Mouse (Mus musculus): ENCODE measurements around the gene Trip10.

Trip10 gene

DNA sequence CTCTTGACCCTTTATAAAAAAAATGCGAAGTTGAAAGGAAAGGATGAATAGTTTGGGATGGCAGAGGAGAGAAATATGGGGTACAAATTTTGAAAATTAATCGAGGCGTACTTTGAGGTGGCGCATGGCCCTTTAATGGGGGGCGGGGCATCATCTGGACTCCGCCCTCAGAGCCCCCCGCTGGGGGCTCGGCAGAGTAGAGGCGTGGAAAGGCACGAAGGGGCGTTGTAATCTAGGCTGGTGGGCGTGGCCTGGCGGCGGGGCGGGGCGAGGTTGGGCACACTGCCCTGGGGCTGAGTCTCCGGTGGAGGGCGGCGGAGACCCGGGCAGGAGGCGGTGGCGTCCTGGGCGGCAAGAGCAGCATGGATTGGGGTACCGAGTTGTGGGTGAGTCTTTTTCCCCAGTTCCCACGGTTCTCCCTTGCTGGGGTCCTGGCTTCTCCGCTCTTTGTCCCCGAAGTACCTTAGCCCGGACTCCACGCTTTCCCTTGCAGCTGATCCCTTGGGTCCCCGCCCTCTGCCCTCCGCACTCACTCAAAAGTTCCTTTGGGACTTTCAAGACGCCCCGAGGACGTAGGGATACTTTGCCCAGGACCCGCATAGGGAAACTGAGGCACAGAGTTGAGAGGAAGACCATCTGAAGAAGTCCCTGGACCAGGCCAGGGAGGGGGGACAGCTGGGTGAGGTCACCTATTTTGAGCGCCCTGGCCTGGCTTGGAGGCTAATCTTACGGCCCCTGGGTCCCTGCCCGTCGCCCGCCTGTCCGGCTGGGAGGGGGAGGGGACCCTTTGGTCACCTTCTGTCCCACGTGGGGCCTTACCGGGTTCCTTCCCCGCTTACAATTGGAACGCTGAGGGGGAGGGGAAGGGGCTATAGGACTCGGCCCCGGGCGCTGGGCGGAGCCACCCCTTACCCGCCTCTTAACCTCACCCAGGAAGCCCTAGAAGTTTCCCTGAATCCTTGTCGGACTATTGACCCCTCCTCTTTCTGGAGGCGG, at the start of gene Trip10:
Gene Trip10 (plus strand): TSS at position 270 of the 996 bp plus-strand sequence.
- DNase-seq (ENCODE audit: low read depth, low spot score) = peak; percentile 43

DNA sequence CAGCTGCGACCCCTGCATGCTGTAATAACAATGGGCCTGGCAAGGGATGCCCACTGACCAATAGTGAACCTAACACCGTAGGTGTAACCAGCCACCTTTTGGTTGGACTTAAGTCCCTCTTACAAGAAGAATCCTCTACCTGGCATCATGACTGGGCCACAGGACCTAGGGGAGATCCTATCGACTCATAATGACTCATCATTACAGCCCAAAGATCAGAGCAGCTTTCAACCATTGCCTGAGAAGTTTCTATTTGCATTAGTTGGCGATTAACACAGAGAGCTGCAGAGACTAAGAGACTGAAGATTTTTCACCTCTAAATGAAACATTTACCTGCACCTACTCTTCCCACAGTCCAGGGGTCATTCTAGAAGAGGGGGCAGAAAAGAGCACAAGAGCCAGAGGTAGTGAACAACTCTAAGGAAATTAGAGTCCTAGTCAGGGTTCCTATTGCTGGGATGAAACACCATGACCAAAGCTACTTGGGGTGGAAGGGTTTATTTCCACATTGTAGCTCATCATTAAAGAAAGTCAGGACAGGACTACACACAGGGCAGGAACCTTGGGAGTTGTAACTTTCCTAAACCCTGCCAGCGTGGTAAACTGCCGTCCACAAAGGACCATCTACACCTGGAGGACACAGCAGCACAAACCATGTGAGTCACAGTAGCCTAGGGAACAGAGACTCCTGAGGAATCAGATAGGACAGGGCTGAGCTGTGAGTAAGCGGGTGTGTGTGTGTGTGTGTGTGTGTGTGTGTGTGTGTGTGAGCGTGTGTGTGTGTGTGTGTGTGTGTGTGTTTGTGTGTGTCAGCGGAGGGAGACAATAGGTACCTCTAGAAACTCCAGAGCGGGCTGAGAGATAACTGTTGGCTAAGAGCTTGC, 47.2 kb upstream of the Trip10 start:
- no peak for DNase-seq (ENCODE audit: low read depth, low spot score)

DNA sequence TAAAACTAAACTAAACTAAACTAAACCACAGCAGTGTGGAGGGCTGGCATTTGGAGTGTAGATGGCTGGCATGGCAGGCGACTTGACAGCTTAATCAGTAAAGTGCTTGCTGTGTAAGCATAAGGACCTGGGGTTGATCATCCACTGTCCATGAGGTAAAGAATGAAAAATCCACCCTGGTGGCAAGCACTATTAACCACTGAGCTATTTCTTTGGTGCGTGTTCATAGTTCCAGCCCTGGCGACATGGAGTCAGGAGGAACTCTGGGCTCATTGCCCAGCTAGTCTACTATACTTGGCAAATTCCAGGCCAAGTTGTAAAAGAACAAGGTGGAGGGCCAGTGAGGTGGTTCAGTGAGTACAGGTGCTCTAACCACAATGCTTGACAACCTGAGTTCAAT, 41.3 kb upstream of the Trip10 start:
- DNase-seq (ENCODE audit: low read depth, low spot score) = no peak

DNA sequence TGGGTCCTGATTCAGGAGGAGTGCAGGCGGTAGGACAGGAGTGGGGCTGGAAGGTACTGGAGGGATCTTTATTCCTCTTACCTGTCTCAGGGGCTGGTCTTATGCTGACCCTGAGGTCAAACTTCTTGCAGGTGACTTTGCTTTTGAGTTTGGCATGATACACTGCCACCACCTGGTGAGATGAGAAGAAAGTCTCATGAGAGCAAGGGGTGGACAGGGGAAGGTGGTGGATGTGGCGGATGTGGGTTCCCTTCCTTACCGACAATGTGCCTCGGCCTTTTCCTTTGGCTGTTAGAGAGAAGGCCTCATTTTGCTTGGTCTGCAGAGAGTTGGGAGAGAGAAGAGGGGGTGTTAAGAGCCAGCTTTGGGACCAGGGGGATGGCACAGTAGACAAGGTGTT, 39.9 kb upstream of the Trip10 start:
- no peak for DNase-seq (ENCODE audit: low read depth, low spot score)

DNA sequence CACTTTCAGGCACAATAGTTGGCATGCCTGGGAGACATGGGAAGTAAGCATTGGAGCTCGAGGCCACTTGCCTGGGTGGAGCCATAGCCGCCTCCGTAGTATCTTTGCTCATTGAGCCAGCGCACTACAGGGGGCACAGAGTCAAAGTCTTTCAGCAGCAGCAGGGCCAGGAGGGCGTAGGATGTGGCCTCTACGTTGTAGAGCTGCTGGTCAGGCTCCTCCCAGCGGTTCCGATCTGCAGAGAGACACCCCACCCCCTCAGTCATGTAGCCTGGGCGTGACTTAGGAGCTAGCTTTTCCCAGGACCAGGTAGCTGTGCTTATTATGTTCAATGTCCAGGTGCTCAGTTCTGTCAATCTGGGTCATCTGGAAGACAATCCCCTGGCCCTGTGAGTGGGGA, 37.8 kb upstream of the Trip10 start:
- DNase-seq (ENCODE audit: low read depth, low spot score) = no peak

DNA sequence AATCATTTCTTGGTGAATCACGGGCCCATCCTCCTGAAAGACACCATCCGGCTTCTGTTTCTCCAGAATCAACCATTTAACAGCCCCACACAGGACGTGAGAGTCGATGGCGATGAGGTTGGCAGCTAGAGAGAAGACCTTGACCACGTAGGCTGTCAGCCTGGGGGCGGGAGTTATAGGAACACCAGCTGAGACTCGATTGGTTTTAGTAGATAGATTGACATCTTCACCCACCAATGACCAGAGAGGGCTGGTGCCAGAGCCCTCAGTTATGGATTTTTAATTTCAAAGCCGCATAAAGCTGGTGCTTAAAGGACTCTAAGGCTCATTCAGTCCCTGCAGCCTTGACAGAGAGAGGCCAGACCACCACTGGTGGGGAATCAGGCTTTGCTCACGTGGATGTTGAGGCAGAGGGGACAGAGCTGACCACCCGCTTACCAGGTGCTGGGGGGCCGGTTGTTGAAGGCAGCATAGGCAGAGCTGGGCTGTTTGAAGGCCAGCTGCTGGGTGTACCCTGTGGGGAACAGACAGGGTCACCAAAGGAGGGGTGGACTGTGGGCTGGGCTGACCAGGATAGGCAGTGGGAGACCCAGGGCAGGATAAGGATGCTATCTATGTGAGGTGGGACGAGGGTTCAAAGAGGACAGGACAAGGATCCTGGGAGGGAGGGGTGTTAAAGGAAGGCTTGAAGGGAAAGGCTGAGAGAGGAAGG, 34.4 kb upstream of the Trip10 start:
- DNase-seq (ENCODE audit: low read depth, low spot score) = peak; percentile 18

DNA sequence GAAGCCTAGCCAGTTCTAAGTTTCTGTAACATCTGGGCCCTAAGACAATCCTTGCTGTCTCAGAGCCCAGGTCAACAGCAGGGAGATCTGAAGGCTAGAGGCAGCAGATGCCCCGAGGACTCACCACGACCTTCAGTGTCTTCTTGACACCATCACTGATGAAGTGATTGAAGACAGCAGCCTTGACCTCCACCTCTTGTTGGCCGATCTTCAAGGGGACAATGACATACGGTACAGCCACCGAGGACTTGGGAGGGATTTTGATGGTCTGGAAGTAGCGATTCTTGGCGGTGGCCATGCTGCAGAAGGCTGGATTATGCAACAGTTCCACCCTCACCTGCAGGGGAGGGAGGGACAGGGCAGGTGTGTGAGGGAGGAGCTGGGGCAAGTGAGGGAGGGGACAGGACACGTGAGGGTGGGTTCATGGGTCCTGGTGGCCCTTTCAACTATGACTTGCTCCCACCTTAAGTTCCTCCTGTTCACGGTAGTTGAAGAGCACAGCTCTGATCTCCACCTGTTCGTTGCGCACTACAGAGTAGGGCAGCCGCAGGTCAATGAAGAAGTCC, 30.8 kb upstream of the Trip10 start:
- DNase-seq (ENCODE audit: low read depth, low spot score) = no peak

DNA sequence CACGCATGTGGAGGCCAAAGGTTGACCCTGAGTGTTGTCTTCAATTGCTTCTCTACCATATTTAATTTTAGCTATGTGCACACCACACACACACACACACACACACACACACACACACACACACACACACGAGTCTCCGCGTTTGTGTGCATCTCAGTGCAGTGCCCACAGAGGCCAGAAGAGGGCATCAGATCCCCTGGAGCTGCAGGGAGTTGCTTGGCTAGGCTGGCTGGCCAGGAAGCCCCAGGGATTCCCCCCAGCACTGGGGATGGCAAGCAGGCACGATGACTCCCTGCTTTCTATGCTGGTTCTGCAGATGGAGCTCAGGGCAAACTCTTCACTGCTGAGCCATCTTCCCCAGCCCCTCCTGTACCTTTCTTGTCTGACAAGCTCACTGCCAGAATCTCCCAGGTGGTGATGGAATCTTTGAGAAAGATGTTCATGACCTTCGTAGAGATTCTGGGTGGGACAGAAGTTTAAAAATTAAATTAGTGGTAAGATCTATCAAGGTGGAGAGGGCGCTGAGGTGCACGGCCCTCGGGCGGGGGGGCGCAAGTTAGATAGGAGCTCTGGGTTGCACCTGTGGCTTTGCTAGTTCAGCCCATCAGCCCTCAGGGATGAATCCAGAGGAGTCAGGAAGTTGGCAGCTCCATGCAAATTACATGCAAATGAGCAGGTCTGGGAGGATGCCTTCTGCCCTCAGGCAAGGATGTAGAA, 29.9 kb upstream of the Trip10 start:
- DNase-seq (ENCODE audit: low read depth, low spot score) = no peak

DNA sequence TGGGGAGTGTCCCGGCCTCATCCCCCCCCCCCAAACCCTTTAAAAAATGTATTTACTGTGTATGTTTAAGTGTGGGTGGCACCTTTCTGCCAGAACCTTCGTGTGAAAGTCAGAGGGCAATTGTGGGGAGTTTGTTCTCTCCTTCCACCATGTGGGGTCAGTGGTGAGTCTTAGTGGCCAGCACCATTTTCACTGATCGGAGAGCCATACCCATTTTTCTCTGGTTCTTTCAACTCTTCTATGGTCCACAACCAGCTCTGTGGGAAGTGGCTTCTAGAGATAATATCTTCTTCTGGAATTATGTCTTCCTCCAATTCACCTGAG, 29.4 kb upstream of the Trip10 start:
- no peak for DNase-seq (ENCODE audit: low read depth, low spot score)

DNA sequence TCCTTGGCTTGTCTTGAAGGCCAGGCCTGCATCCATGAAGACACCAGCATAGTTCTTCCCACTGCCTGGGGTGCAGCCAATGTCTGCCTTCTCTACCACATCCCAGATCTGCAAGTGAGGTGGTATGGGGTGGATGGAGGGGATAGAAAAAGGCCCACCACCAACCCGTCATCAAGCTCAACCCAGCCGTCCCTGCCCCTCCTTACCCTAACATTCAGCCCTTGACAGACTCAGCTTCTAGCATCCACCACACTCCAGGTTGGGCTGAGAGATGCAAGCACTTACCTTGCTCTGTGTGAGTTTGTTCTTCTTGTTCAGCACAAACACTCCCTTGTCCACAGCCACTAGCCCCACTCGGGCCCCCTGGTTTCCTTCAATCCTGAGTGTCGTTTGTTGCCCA, 27.3 kb upstream of the Trip10 start:
- DNase-seq (ENCODE audit: low read depth, low spot score) = no peak

DNA sequence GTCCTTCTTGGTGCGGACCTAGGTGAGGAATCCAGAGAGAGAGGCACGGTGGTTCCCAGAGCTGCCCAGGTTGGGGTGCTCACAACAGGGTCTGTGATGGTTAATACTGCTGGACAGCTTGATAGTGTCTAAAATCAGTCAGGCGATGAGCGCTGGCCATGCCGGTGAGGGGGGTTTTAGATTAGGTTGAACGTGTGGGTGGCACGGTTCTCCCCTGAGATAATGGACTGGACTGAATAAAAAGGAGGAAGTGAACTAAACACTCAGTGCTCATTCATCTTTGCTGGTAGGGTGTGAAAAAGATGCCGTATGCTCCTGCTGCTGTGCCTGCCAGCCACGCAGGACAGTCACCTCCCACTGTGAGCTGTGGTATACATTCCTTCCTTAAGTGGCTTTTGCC, 25.9 kb upstream of the Trip10 start:
- DNase-seq (ENCODE audit: low read depth, low spot score) = no peak

DNA sequence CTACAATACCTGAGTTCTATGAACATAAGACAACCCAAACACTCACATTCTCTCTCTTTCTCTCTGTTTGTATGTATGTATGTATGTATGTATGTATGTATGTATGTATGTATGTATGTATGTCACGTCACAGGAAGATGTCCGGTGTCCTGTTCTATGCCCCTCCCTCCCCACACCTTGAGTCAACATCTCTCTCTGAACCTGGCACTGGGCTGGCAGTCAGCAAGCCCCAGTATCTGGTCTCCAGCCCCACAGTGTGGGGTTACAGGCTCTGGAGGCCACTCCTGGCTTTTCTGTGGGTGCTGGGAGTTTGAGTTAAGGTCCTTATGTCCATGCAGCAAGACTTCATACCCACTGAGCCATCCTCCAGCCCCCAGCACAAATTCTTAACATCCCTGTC, 21.8 kb upstream of the Trip10 start:
- no peak for DNase-seq (ENCODE audit: low read depth, low spot score)

DNA sequence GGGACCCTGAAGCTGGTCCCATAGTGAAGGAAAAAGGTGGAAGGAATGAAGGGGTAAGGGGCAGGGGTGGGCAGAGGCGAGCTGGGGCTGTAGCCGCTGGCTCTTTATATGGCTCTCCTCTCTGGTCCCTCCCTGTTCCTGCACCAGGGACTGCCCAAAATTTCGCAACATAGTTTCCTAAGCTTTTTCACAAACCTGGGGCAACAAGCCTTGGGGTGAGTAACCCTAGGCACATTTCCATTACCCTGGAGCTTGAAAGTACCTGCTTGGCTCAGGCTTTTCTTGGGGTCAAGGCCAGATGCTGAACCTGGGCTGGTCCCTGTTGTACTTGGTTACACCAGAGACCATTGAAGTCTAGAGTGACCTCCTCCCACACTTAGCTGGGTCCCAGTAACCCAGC, 21.2 kb upstream of the Trip10 start, which contains the start of gene C3:
Gene C3 (minus strand): TSS at position 123 of the 400 bp plus-strand sequence.
- no peak for DNase-seq (ENCODE audit: low read depth, low spot score)

DNA sequence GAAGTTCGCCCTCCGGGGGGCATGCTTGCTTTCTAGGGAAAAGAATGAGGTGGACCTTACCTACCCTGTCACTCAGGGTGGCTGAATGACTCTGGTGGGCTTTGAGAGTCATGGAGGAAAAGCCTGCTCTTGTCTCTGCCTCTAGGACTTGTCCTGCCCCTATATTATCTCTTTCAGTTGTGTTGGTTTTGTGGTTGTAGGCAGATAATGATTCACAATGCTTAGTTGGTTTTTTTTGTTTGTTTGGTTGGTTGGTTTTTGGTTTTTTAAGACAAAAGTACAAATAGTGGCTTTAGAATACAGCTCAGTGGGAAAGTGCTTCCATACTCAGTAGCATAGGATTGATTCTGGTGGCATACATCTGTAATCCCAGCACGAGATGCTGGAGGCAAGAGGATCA, 20.4 kb upstream of the Trip10 start:
- DNase-seq (ENCODE audit: low read depth, low spot score) = no peak

DNA sequence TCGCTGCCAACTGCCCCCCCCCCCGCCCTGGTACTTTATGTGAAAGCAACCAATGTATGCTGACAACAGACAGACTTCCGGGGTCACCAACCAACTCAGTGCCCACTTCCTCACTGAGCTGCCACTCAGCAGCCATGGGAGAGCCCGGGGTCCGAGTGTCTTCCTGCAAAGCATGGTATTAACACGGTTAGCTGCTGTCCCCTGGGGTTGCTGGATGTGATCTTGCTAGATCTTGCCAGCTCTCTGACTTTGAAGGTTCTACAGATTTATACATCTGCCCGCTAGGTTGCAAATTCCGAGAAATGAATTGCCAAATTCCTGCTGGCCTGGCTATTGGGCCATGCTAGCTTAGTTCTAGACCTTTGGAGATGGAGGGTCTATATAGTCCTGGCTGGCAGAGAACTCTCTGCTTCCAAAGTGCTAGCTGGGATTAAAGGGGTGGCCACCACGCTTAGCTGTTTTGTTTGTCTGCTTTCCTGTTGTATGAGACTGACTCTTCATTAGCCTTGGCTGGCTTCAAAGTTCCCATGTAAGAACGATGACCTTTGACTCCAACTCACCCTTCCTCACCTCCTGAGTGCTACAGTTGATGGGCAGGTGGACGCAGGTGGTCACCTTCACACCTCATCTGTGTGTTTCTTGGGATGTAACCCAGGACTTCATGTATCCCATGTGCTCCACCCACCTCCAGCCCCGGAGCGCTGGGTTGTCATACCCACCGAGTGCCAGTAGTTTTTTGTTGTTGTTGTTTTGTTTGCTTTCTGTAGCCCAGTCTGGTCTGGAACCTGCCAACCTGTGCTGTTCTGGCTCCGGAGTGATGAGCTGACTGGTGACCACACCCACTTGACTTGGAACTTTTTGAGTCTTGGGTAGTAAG, 19.2 kb upstream of the Trip10 start:
- no peak for DNase-seq (ENCODE audit: low read depth, low spot score)

DNA sequence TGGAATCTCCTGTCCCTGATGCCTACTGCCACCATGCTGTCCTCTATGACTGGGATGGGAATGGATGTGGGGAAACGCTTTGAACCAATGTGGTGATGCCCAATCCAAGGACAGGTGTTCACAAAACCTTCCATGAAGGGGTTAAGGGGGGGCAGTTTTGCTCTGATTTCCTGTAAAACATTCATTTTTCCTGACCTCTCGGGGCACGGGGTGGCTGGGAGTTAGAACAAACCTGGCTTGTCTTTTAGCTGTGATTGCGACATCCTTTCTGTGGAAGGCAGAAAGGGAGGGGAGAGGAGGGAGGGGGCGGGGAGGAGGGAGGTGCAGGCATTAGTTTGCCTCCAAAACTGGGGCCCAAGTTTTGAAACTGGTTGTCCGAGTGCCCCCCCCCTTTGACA, 18.5 kb upstream of the Trip10 start:
- no peak for DNase-seq (ENCODE audit: low read depth, low spot score)

DNA sequence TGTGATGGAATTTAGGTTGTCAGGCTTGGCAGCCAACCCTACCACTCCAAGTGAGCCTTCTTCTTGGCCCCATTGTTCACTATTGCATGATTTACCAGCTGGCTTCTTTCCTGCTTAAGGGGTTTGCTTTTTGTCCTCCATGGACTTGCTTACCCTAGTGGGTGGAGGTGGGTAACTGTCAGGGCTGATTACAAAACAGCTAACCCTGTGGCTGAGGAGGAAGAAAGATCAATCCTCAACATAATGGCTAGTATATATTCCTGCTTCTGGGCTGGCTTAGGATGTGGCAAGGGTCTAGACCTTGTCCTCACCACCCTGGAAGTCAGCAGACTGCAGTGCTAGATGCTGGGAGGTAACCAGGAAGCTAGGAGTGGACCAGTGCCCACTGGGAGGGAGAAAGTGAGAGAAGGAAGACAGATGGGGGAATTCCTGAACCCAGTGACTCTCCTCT, 17.9 kb upstream of the Trip10 start:
- DNase-seq (ENCODE audit: low read depth, low spot score) = no peak

DNA sequence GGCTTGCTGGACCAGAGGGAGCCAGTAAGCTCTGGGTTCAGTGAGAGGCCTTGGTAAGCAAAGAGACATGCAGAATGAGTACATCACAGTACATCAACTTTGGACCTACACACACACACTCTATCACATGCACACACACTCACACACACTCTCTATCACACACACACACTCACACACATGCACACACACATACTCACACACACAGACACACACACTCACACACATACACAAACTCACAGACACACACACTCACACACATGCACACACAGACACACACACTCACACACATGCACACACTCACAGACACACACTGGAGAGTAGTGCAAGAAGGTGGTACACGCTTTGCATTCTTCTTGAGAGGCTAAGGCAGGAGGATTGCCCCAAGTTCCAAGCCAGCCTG, 17.1 kb upstream of the Trip10 start:
- DNase-seq (ENCODE audit: low read depth, low spot score) = no peak

DNA sequence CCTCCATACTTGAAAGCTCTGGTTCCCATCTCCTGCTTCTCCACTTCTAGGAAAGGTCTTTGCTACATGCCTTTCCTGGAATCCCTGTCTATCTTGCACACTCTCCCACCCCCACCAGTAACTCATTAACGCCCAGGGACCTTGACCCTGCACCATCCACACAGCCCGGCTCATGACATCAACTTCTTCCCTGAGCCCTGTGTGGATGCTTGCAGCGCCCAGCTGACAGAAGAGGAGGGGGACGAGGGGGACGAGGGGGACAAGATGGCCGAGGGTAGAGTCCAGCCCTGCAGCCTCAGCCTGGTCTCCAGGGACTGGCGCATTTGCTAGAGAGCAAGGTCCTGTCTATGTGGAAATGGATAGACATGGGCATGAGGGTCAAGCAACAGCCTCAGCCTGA, 16.2 kb upstream of the Trip10 start:
- no peak for DNase-seq (ENCODE audit: low read depth, low spot score)
